Mouse (Mus musculus) heart, embryonic 11.5 days (tissue): ENCODE data around the gene Tulp1. TPM values are rescaled to one million over a fixed set of nuclear protein-coding genes. Genes with fewer than 3 reads are reported as not detected.

Experiments
- ATAC-seq: fragments of 200-750 bp; cut with Nextera tagmentation; replicated peaks from 2 replicates; pipeline ENCODE4 v1.8.0; 2017; ENCODE audit warnings: moderate library complexity; ENCODE audit not compliant: insufficient number of reproducible peaks, low FRiP score, low TSS enrichment
- H3K27ac ChIP-seq: fragments of 300-500 bp; sonication (generic); 2 replicates; pipeline ENCODE4 v1.5.1; 2014; ENCODE audit warnings: mild to moderate bottlenecking, low read depth, low read length
- H3K27me3 ChIP-seq: fragments of 300-500 bp; sonication (generic); 2 replicates; pipeline ENCODE4 v1.6.1; 2014; ENCODE audit warnings: mild to moderate bottlenecking, low read length, mixed read lengths; ENCODE audit not compliant: control insufficient read depth, insufficient read depth
- H3K36me3 ChIP-seq: fragments of 300-500 bp; sonication (generic); 2 replicates; pipeline ENCODE4 v1.6.1; 2014; ENCODE audit warnings: mild to moderate bottlenecking, low read length, moderate library complexity, mixed read lengths; ENCODE audit not compliant: control insufficient read depth, insufficient read depth
- H3K4me1 ChIP-seq: fragments of 300-500 bp; sonication (generic); 2 replicates; pipeline ENCODE4 v1.6.1; 2014; ENCODE audit warnings: low read length; ENCODE audit not compliant: control insufficient read depth, insufficient read depth
- H3K4me2 ChIP-seq: fragments of 300-500 bp; sonication (generic); 2 replicates; pipeline ENCODE4 v1.6.1; 2014; ENCODE audit warnings: mild to moderate bottlenecking, moderate library complexity
- H3K4me3 ChIP-seq: fragments of 300-500 bp; sonication (generic); 2 replicates; pipeline ENCODE4 v1.5.1; 2014; ENCODE audit warnings: low read depth, low read length
- H3K9ac ChIP-seq: fragments of 300-500 bp; sonication (generic); 2 replicates; pipeline ENCODE4 v1.6.1; 2014; ENCODE audit warnings: mild to moderate bottlenecking, low read depth, low read length, moderate library complexity
- H3K9me3 ChIP-seq: fragments of 300-500 bp; sonication (generic); replicated peaks from 2 replicates; pipeline ENCODE4 v1.6.1; 2016; ENCODE audit warnings: low read length; ENCODE audit not compliant: control insufficient read depth
- WGBS: fragments of 180-500 bp; shearing (Covaris S2); extraction: QIAGEN DNeasy Blood & Tissue Kit; methylation state at CpG from one replicate; pipeline ENCODE4 v1.1.7; 2014; ENCODE audit not compliant: insufficient replicate concordance; 5-methylcytosine and 5-hydroxymethylcytosine counted together
- polyA plus RNA-seq: library from polyadenylated mRNA; unstranded; fragments of >200 nt; fragmentation: Nextera tagmentation; extraction: Ambion mirVana; gene quantifications from 2 replicates; pipeline ENCODE4 v1.2.1, GENCODE M21; 2014

Tulp1 gene
- polyA plus RNA-seq, 1 experiment from 2014 or later, result 2.9 TPM

- Histone ChIP-seq H3K9ac (no peak overlapping the region), H3K27me3 (no peaks in the 10 kb centered on the region), H3K4me2 (no peak overlapping the region), H3K36me3 (peaks cover 7% of the 10 kb centered on the region; the same call in 1 of the 2 replicates), H3K4me3 (no peak overlapping the region), H3K9me3 (no peaks in the 10 kb centered on the region), H3K27ac (no peak overlapping the region), H3K4me1 (peaks cover 6% of the 10 kb centered on the region; the same call in 1 of the 2 replicates)
- no peak for ATAC-seq
- WGBS, result 84% methylated on average over 8 of the region's 8 CpGs
Observed at GRCm38 (mm10) chr17:28323786-28324185, 41.2 kb downstream of the Tulp1 start.

- peaks cover 12% of the 10 kb centered on the region for H3K36me3 ChIP-seq
- no peaks in the 10 kb centered on the region for H3K9me3 ChIP-seq
- H3K27me3 ChIP-seq, result no peaks in the 10 kb centered on the region
- no peaks in the 10 kb centered on the region for H3K4me1 ChIP-seq
- no peak overlapping the region for H3K4me2 ChIP-seq
- no peak overlapping the region for H3K4me3 ChIP-seq
- 84% methylated on average over 4 of the region's 4 CpGs for WGBS
- H3K9ac ChIP-seq, result no peak overlapping the region
- no peak overlapping the region for H3K27ac ChIP-seq
- no peak for ATAC-seq
Observed at GRCm38 (mm10) chr17:28321700-28322099, 43.3 kb downstream of the Tulp1 start.

GRCm38 (mm10) chr17:28317725-28318124 is 47.3 kb downstream of the Tulp1 start:
- no peak for ATAC-seq
- H3K4me3 ChIP-seq, result no peak overlapping the region
- H3K4me1 ChIP-seq, result peaks cover 7% of the 10 kb centered on the region
- 81% methylated on average over 9 of the region's 9 CpGs for WGBS
- H3K4me2 ChIP-seq, result no peak overlapping the region
- H3K27me3 ChIP-seq, result no peaks in the 10 kb centered on the region
- no peak overlapping the region for H3K27ac ChIP-seq
- peaks cover 12% of the 10 kb centered on the region for H3K36me3 ChIP-seq
- no peaks in the 10 kb centered on the region for H3K9me3 ChIP-seq
- H3K9ac ChIP-seq, result no peak overlapping the region

- Histone ChIP-seq H3K4me2 (no peak overlapping the region), H3K36me3 (peaks cover 12% of the 10 kb centered on the region)
- no peak for ATAC-seq
Observed at GRCm38 (mm10) chr17:28317091-28317490, 47.9 kb downstream of the Tulp1 start.

GRCm38 (mm10) chr17:28316476-28316875 is 48.5 kb downstream of the Tulp1 start:
- Histone ChIP-seq H3K4me1 (peaks cover 7% of the 10 kb centered on the region), H3K36me3 (peaks cover 12% of the 10 kb centered on the region), H3K4me3 (no peak overlapping the region), H3K9ac (no peak overlapping the region), H3K27me3 (no peaks in the 10 kb centered on the region), H3K27ac (no peak overlapping the region), H3K4me2 (no peak overlapping the region), H3K9me3 (no peaks in the 10 kb centered on the region)
- WGBS, result 83% methylated on average over 9 of the region's 9 CpGs
- ATAC-seq, result no peak

More at GRCm38 (mm10) chr17:28317091-28317490, 47.9 kb downstream of the Tulp1 start:
- peaks cover 7% of the 10 kb centered on the region for H3K4me1 ChIP-seq
- H3K9ac ChIP-seq, result no peak overlapping the region
- H3K27me3 ChIP-seq, result no peaks in the 10 kb centered on the region
- H3K27ac ChIP-seq, result no peak overlapping the region
- H3K9me3 ChIP-seq, result no peaks in the 10 kb centered on the region
- 58% methylated on average over 8 of the region's 8 CpGs for WGBS
- H3K4me3 ChIP-seq, result no peak overlapping the region

GRCm38 (mm10) chr17:28315611-28316160 is 49.3 kb downstream of the Tulp1 start:
- H3K4me2 ChIP-seq, result no peak overlapping the region

GRCm38 (mm10) chr17:28313880-28314225 is 51.2 kb downstream of the Tulp1 start:
- Histone ChIP-seq H3K4me3 (peak overlapping the region; percentile 82), H3K9me3 (no peaks in the 10 kb centered on the region), H3K9ac (peak overlapping the region; percentile 84), H3K4me1 (peaks cover 7% of the 10 kb centered on the region), H3K4me2 (peak overlapping the region; percentile 89), H3K36me3 (peaks cover 9% of the 10 kb centered on the region), H3K27me3 (no peaks in the 10 kb centered on the region), H3K27ac (peak overlapping the region; percentile 88)
- ATAC-seq, result no peak
- WGBS, result 3% methylated on average over 11 of the region's 11 CpGs

More at GRCm38 (mm10) chr17:28315611-28316160, 49.3 kb downstream of the Tulp1 start:
- 88% methylated on average over 20 of the region's 20 CpGs for WGBS
- Histone ChIP-seq H3K27ac (no peak overlapping the region), H3K27me3 (no peaks in the 10 kb centered on the region), H3K36me3 (peaks cover 9% of the 10 kb centered on the region), H3K9me3 (no peaks in the 10 kb centered on the region), H3K9ac (no peak overlapping the region), H3K4me1 (peaks cover 7% of the 10 kb centered on the region), H3K4me3 (no peak overlapping the region)
- ATAC-seq, result no peak

GRCm38 (mm10) chr17:28313212-28313879 is 51.7 kb downstream of the Tulp1 start, which contains the start of gene Fance:
Gene Fance (plus strand): TSS chr17:28313519.
- Histone ChIP-seq H3K4me3 (peak within 1 kb of the TSS; percentile 82), H3K36me3 (peaks cover 8% of the 10 kb centered on the region), H3K27me3 (no peaks in the 10 kb centered on the region), H3K4me2 (peak within 1 kb of the TSS; percentile 89), H3K9me3 (no peaks in the 10 kb centered on the region), H3K27ac (peak within 1 kb of the TSS; percentile 88), H3K9ac (peak within 1 kb of the TSS; percentile 84), H3K4me1 (peaks cover 7% of the 10 kb centered on the region)
- ATAC-seq, result peak; percentile 93
- WGBS, result under 1% methylated on average over 64 of the region's 69 CpGs
